Mouse (Mus musculus): ENCODE results near the gene Sik2.

- TF ChIP-seq CTCF (IDR thresholded peaks at IDR 0.05; ENCODE audit: low read depth, low read length) (no peak), POLR2A (IDR thresholded peaks at IDR 0.05; ENCODE audit: borderline replicate concordance, low read depth, low read length) (no peak)
Measured at GRCm38 (mm10) chr9:50922363-50923153, 86.3 kb downstream of the Sik2 start.

All from bone marrow macrophage, adult 2 months (primary cell).